Mouse (Mus musculus) gonadal fat pad, adult 2 months (tissue): ENCODE data around the gene Fbxo47. TPM values are rescaled to one million over a fixed set of nuclear protein-coding genes. Genes with fewer than 3 reads are reported as not detected.
A peak's percentile ranks its signal among the peaks of the same experiment; 100 is the strongest.

Source experiments
- DNase-seq: peaks from one replicate; pipeline ENCODE4 v3.0.0-alpha.2; 2012; ENCODE audit warnings: low read depth
- polyA plus RNA-seq: library from polyadenylated mRNA; depleted of rRNA; stranded (reverse); fragments of >200 nt; gene quantifications from 2 replicates; pipeline ENCODE4 v1.2.3, GENCODE M21; 2012; rRNA removed

Gene Fbxo47
- polyA plus RNA-seq = 0.39 and 1.2 TPM in 2 replicates

GRCm38 (mm10) chr11:97883918-97884600 is at the start of gene Fbxo47:
TSS of gene Fbxo47 (minus strand) at chr11:97884154.
- DNase-seq = peak; percentile 86

- DNase-seq = no peak
Observed at GRCm38 (mm10) chr11:97933553-97933952, 49.6 kb upstream of the Fbxo47 start.

GRCm38 (mm10) chr11:97928905-97929304 is 45.0 kb upstream of the Fbxo47 start:
- DNase-seq = no peak

GRCm38 (mm10) chr11:97924217-97924616 is 40.3 kb upstream of the Fbxo47 start:
- no peak for DNase-seq

GRCm38 (mm10) chr11:97923639-97924038 is 39.7 kb upstream of the Fbxo47 start:
- DNase-seq = no peak

GRCm38 (mm10) chr11:97915974-97916503 is 32.1 kb upstream of the Fbxo47 start:
- no peak for DNase-seq

- DNase-seq = no peak
Observed at GRCm38 (mm10) chr11:97915471-97915870, 31.5 kb upstream of the Fbxo47 start.

- DNase-seq = no peak
Observed at GRCm38 (mm10) chr11:97913111-97913510, 29.2 kb upstream of the Fbxo47 start.

- no peak for DNase-seq
Observed at GRCm38 (mm10) chr11:97908634-97909348, 24.8 kb upstream of the Fbxo47 start.

GRCm38 (mm10) chr11:97907935-97908334 is 24.0 kb upstream of the Fbxo47 start:
- no peak for DNase-seq

- DNase-seq = no peak
Observed at GRCm38 (mm10) chr11:97906905-97907304, 23.0 kb upstream of the Fbxo47 start.

GRCm38 (mm10) chr11:97905941-97906340 is 22.0 kb upstream of the Fbxo47 start:
- DNase-seq = no peak

GRCm38 (mm10) chr11:97905540-97905939 is 21.6 kb upstream of the Fbxo47 start:
- DNase-seq = no peak

- DNase-seq = no peak
Observed at GRCm38 (mm10) chr11:97904801-97905200, 20.8 kb upstream of the Fbxo47 start.

- DNase-seq = no peak
Observed at GRCm38 (mm10) chr11:97901806-97902205, 17.9 kb upstream of the Fbxo47 start.

GRCm38 (mm10) chr11:97899822-97900221 is 15.9 kb upstream of the Fbxo47 start:
- no peak for DNase-seq

- DNase-seq = no peak
Observed at GRCm38 (mm10) chr11:97897568-97898185, 13.7 kb upstream of the Fbxo47 start.

- no peak for DNase-seq
Observed at GRCm38 (mm10) chr11:97896655-97897054, 12.7 kb upstream of the Fbxo47 start.

GRCm38 (mm10) chr11:97891821-97892220 is 7.9 kb upstream of the Fbxo47 start:
- no peak for DNase-seq

- no peak for DNase-seq
Observed at GRCm38 (mm10) chr11:97885296-97885915, 1.5 kb upstream of the Fbxo47 start.

- DNase-seq = no peak
Observed at GRCm38 (mm10) chr11:97884601-97885185, 739 bp upstream of the Fbxo47 start.

- DNase-seq = no peak
Observed at GRCm38 (mm10) chr11:97883542-97883917, 424 bp downstream of the Fbxo47 start.
